Mouse (Mus musculus) ES-Bruce4 (cell line): ENCODE results near the gene Pdcd6.

Source experiments
- CTCF ChIP-seq: IDR thresholded peaks from one replicate; pipeline ENCODE4 v1.8.1; 2011; ENCODE audit warnings: low read depth, low read length
- POLR2A ChIP-seq: IDR thresholded peaks from one replicate; pipeline ENCODE4 v1.8.1; 2011; ENCODE audit warnings: low read length; ENCODE audit not compliant: insufficient read depth

DNA sequence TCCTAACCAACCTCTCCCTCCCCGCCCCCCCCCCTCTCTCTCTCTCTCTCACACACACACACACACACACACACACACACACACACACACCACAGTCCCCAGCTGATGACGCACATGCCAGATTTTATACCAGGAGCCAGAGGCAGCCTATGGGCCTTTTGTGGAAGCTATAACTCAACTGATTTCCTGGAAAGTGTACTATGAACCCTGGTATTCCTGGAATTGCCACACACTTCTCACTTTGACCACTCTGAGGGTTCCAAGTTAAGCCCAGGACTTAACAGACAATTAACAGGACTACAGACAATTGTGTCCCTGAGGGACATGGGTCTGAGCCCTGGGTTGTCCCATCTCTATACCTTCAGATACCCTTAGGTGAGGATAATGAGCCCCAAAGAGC, 35.1 kb downstream of the Pdcd6 start:
- no peak for TF ChIP-seq CTCF
- no peak for TF ChIP-seq POLR2A
